Mouse (Mus musculus) G1E-ER4 (cell line): ENCODE data around the gene Pcnp. TPM values are rescaled to one million over a fixed set of nuclear protein-coding genes. Genes with fewer than 3 reads are reported as not detected.

Experiments used
- GATA1 ChIP-seq: IDR thresholded peaks from one replicate; pipeline ENCODE4 v1.8.0; 2012; ENCODE audit warnings: low read length, inconsistent platforms
- polyA plus RNA-seq: library from polyadenylated mRNA; stranded (reverse); fragments of >175 nt; gene quantifications from 2 replicates; pipeline ENCODE4 v1.2.3, GENCODE M21; 2012

Pcnp gene
- polyA plus RNA-seq, 1 experiment, result 79.0 TPM

DNA sequence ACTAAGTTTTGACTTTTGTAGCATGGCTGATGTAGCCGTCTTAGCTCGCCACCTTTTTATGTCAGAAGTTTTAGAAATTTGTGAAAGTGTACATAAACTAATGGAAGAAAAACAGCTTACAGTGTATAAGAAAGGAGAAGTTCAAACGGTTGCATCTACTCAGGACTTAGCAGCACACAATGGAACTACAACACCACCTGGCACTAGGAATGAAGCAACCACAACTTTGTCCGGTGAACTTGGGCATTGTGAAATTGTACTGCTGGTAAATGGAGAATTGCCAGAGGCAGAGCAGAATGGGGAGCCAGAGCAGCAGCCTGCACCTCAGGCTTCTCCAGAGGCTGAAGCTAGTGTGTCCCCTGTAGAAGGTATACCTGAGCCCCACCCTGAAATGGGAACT, 39.2 kb downstream of the Pcnp start:
- no peak for TF ChIP-seq GATA1

DNA sequence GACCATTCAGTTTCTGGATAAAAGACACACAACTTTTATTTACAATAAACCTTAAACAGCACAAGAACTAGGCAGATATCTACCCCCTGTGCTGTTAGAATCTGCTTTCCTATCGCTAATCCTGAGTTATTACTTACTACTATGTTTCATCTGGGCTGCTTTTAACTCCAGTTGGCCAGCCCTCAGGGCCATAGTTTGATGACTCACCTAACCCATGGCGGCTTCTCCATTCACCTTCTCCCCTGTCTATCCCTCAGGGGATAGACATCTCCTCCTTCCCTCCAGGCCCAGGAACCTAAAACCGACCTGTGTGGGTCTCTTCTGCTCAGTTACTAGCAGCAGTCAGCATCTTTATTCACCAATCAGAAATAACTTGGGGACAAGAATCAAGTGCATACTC, 43.5 kb downstream of the Pcnp start:
- no peak for TF ChIP-seq GATA1

DNA sequence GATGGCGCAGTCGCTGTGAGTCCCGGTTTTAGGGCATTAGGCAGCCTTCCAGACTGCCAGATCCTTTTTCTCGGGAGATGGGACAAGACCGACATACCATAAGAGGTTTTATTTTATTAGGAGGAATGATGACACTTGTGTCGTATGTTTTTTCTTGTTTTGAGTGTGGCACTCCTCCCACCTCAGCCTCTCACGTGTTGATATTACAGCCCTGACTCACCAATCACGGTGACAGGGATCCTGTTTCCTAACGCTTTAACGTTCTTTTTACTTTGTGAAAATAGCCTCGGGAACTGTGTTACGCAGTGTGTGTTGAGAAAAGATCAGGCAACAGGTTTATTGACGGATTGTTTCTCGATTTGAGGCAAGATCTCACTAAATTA, 54.6 kb downstream of the Pcnp start:
- no peak for TF ChIP-seq GATA1

DNA sequence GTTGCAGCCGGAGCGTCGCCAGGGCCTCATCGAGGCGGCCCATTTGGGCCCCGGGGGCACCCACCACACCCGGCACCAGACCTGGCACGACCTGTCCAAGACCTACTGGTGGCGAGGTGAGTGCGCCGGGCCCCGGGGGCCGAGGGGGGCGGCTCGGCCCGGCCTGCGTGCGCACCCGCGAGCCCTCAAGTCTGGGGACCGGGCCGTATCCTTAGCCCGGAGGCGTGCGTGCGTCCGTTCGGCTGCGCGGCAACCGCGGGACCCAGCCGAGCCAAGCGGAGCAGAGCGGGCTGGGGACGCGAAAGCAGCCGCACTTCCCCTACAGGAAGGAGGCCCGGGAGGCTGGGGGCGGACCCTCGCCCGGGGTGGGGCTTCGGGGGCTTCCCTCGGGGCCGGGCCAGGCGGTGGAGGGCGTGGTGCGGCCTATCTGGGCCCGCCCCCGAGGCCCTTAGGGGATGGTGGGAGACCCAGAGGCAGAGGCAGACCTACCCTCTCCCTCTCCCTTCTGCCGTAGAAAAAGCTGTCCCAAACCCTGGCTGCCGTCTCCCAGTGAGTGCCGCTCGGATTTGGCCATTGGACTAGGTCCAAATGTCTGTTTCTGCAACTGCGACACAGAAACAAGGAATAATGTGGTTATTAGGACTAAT, 55.2 kb downstream of the Pcnp start:
- no peak for TF ChIP-seq GATA1

DNA sequence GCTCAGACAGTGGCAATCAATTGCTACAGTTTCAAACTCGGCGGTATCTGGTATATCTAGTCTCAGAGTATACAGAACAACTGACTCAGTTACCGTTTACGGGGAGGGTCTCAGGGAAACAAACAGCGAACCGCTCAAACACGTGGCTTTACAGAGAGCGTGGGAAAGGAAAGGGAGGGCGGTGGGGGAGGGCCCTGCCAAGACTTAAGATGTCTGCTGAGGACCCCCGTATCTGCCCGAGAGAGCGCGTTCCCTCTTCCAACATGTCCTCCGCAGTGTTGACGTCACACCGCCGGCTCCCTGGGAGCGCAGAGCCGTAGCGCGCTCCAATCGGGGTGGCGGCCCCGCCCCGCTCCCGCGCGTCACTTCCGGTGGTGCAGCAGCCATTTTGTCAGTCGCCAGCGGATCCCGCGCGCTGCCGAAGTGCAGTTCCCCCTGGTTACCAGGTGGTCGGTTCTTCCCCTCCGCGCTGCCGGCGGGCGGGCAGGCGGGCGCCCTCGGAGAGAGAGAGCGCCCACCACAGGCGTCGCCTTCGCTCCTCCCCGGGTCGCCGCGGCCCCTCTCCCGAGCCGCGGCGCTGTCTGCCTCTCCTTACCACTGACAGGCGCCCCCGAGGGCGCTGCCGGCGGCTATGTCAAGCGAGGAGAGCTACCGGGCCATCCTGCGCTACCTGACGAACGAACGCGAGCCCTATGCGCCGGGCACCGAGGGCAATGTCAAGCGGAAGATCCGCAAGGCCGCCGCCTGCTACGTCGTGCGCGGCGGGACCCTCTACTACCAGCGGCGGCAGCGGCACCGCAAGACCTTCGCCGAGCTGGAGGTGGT, 55.9 kb downstream of the Pcnp start, which contains the start of gene Zbtb11:
TSS of gene Zbtb11 (plus strand) at position 453 of the 825 bp plus-strand sequence.
- no peak for TF ChIP-seq GATA1

DNA sequence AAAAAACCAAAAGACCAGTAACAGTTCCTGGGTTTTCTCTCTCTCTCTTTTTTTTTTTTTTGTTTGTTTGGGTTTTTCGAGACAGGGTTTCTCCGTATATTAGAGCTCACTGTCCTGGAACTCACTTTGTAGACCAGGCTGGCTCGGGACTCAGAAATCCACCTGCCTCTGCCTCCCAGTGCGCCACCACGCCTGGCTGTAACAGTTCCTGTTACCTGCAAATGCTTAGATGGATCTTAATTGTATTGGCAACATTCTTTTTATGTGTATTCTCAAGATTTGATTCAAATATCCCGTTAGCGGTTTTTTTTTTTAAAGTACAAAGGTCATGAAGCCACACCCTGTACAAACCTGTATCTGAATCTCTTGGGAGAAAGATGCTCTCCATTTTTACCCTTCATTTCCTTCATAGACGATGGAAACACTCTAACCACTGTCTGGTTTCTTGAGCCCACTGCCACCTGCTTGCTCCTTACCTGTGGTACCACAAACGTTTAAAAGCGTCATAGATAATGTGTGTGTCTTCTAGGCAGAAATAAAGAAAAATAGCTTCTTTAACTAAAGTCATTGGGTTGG, 56.8 kb downstream of the Pcnp start:
- no peak for TF ChIP-seq GATA1

DNA sequence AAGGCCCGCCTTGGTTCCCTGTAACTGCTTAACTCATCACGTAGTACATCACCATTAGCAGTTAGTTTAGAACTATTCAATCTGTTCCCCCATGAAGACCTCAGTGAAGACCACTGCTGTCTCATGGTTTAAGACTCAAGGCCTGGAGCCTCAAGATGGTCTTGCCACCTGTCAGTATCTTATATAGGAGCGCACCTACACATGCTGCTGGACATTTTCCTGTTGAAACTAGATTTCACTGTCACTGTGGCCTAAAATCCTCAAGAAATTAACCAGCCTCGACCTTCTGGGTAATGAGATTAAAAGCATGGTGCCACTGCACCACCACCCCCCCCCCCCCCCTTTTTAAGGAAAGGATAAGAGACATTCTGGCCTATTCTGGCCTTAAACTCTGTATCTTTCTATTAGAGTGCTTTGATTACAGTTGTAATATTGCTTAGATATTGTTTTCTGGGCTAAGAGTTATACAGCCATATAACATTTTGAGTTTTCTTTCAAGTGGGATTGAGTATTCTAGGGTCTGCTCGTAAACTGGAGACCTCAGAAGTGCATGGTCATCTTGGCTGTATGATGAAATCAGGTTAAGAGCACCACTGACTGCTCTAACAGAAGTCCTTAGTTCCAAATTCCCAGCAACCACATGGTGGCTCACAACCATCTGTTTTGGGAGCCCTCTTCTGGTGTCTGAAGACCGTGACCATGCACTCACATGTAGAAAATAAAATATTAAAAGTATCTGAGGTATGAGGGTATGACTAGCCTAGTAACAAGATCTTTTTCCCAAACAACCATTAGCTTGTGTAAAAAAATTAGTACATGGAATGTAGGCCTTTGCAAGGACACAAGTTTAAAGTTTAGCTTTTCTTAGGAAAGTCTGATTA, 57.6 kb downstream of the Pcnp start:
- TF ChIP-seq GATA1, result no peak

DNA sequence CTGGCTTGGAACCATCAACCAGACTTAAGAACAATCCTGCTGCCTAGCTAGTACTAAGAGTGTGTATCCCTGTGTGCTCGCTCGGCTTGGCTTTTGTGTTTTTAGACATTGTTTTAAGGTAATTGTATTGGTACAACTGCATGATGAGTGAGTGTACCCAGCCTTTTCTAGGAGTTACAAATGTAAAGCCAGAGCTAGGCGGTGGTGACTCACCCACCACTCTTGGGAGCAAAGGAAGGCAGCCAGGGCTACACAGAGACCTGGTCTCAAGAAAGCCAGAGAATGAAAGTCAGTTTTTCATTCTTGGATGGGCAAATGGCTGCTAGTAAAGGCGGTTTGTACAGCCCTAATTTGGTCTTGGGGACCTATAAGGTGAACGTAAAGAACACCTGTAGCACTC, 59.1 kb downstream of the Pcnp start:
- TF ChIP-seq GATA1, result no peak

DNA sequence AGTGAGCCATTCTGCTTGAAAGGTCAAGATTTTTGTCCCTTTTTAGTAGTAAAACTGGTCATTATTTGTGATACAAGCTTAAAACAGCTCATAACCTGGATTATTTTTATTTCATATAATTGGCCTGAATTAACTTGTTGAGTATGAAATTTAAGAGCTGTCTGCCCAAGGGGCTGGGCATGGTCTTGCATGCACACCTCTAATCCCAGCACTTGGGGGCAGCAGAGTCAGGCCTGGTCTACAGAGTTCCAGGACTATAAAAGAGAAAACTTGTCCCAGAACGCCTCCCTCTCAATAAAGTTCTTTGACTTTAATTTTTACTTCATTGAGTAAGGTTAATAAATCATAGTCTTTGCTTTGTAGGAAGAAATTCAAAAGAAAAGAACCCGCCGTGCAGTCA, 60.4 kb downstream of the Pcnp start:
- no peak for TF ChIP-seq GATA1

DNA sequence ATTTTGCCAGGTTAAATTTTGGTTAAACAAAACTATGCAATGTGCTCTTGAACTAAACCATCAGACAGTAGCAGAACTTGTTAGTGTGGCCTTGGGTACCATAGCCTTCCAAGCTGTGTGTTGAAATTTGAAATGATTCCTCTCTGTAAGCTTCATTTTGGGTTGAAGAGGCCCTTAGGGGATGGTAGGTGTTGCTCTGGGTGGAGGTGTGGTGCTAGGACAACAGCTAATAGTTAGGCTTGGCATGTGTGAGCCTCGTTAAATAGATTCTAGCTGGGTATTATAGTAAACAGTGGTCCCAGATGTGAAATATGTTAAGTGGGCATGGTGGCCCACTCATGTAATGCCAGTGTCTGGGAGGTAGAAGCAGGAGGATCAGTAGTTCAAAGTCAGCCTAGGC, 62.3 kb downstream of the Pcnp start:
- no peak for TF ChIP-seq GATA1

DNA sequence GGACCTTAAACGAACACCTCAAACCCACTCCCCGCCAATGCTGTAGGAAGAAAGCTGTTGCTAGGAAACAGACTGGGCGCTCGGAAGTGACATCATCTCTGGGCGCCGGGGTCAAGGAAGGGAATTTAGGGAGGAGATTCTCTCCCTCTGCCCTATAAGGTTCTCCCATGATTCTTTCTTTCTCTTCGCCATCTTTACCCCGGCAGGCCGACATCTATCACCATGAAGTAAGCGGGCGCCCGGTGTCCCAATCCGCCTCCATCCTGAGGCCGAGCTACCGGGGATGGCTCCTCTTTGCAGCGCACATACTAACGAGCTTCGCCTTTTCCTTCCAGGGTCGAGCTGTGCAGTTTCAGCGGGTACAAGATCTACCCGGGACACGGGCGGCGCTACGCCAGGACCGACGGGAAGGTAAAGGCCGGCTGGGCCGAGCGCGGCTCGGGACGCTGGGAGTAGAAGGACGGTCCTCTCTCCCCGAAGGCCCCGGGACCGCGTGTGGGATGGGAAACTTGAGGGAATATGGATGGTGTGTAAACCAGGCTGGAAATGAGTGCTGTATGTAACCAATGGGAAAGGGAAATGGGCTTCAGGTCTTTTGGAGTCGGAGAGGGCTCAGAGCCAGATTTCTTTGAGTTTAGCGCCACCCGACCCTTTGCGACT, 63.2 kb downstream of the Pcnp start, which contains the start of gene Rpl24:
TSS of gene Rpl24 (plus strand) at position 64 of the 660 bp plus-strand sequence.
- no peak for TF ChIP-seq GATA1

DNA sequence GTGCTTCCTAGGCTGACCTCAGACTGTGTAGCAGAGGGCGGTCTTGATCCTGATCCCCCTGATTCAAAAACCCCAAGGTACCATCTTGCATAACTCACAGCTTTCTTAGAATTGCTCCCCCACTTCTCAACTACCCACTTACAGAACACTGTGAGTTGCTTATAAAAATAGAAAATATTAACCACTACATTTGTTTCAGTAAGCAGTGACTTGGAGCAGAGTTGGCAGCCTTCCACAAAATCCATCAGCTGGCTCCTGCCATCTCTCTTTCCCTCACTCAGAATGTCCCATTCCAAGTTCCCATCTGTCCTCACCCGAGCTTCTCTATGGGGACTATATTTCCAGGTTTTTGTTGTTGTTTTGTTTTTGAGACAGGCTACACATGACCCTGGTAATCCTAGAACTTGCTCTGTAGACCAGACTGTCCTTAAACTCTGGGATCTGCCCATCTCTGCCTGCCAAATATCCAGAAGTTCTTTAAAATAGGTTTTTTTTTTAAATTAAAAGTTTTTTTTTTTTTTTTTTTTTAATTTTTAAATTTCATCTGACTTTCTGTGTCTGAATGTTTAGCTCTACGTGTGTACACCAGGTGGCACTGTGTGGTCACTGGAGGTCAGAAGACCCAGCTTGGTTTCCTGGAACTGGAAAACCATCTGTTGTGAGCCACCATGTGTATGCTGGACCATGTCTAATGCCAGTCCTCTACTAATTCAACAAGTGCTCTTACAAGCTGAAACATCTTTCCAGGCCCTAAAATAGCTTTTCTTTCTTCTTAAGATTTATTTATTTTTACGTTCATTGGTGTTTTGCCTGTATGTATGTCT, 65.2 kb downstream of the Pcnp start:
- no peak for TF ChIP-seq GATA1

Other genes with a start within 250 kb of the Pcnp start
- 0.32 and 0.41 TPM in 2 replicates for gene Nfkbiz, start 190.8 kb downstream of the Pcnp start, polyA plus RNA-seq
- 0.30 and 0.36 TPM in 2 replicates for gene Nxpe3, start 134.5 kb downstream of the Pcnp start, polyA plus RNA-seq
- gene Cep97, start 94.9 kb downstream of the Pcnp start, polyA plus RNA-seq, result 4.9 and 8.0 TPM in 2 replicates
- gene Rpl24, start 63.5 kb downstream of the Pcnp start, polyA plus RNA-seq, result 47.2 and 97.6 TPM in 2 replicates
- gene Zbtb11, start 55.9 kb downstream of the Pcnp start, polyA plus RNA-seq, result 3.8 and 5.3 TPM in 2 replicates
- gene Trmt10c, start 8.1 kb upstream of the Pcnp start, polyA plus RNA-seq, result 10.1 and 14.2 TPM in 2 replicates
- gene Senp7, start 18.6 kb upstream of the Pcnp start, polyA plus RNA-seq, result 21.8 and 31.5 TPM in 2 replicates
- not detected in 2 replicates for gene Impg2, start 174.6 kb upstream of the Pcnp start, polyA plus RNA-seq